Mouse (Mus musculus) MEL (cell line): ENCODE measurements around the gene Usp38. TPM values are rescaled to one million over a fixed set of nuclear protein-coding genes. Genes with fewer than 3 reads are reported as not detected.

Experiments used
- DNase-seq: peaks from one replicate; pipeline ENCODE4 v3.0.0; 2011; ENCODE audit warnings: low read depth, low spot score
- H3K27ac ChIP-seq: 2 replicates; pipeline ENCODE4 v1.5.1; 2012; ENCODE audit warnings: low read depth, mild to moderate bottlenecking, control low read depth, low read length, moderate library complexity; ENCODE audit not compliant: control insufficient read depth
- H3K27me3 ChIP-seq, 2 experiments: fragments of 150-350 bp in 1 of 2; sonication (generic) in 1 of 2; 2 replicates each; pipeline ENCODE4 v1.6.1; 2012; ENCODE audit warnings: low read length in 2 of 2, mild to moderate bottlenecking in 2 of 2, improper control_type of control experiment in 1 of 2, moderate library complexity in 1 of 2; ENCODE audit not compliant: insufficient read depth in 2 of 2, control insufficient read depth in 1 of 2
- H3K36me3 ChIP-seq, 2 experiments: 2 replicates each; pipeline ENCODE4 v1.6.1; 2012 to 2014; ENCODE audit warnings: low read length in 2 of 2, improper control_type of control experiment in 1 of 2, inconsistent platforms in 1 of 2, mild to moderate bottlenecking in 1 of 2; ENCODE audit not compliant: insufficient read depth in 2 of 2, control insufficient read depth in 1 of 2
- H3K4me1 ChIP-seq, 2 experiments: fragments of 150-350 bp in 1 of 2; sonication (generic) in 1 of 2; 2 replicates each; pipeline ENCODE4 v1.6.1; 2012; ENCODE audit warnings: low read length in 2 of 2, improper control_type of control experiment in 1 of 2, mild to moderate bottlenecking in 1 of 2; ENCODE audit not compliant: insufficient read depth in 2 of 2, control insufficient read depth in 1 of 2
- H3K4me3 ChIP-seq, 2 experiments: fragments of 150-350 bp in 1 of 2; sonication (generic) in 1 of 2; 2 replicates each; pipeline ENCODE4 v1.5.1; 2012; ENCODE audit warnings: low read depth in 2 of 2, low read length in 2 of 2, mild to moderate bottlenecking in 2 of 2, moderate library complexity in 2 of 2, control low read depth in 1 of 2, improper control_type of control experiment in 1 of 2; ENCODE audit not compliant: control insufficient read depth in 1 of 2, insufficient read depth in 1 of 2
- H3K79me2 ChIP-seq: 2 replicates; pipeline ENCODE4 v1.6.1; 2012; ENCODE audit warnings: mild to moderate bottlenecking, low read length, moderate library complexity; ENCODE audit not compliant: control insufficient read depth, poor library complexity, insufficient read depth
- H3K9ac ChIP-seq: 2 replicates; pipeline ENCODE4 v1.6.1; 2012; ENCODE audit warnings: low read depth, mild to moderate bottlenecking, control low read depth, low read length, moderate library complexity; ENCODE audit not compliant: control insufficient read depth, poor library complexity, severe bottlenecking
- H3K9me3 ChIP-seq: fragments of 150-350 bp; sonication (generic); replicated peaks from 2 replicates; pipeline ENCODE4 v1.6.1; 2012; ENCODE audit warnings: mild to moderate bottlenecking, low read length, improper control_type of control experiment, moderate library complexity; ENCODE audit not compliant: insufficient read depth
- BHLHE40 ChIP-seq: IDR thresholded peaks from 2 replicates; pipeline ENCODE4 v1.6.1; 2012; ENCODE audit warnings: low read depth, mild to moderate bottlenecking, inconsistent platforms, low read length, improper control_type of control experiment, borderline replicate concordance
- CHD1 ChIP-seq: IDR thresholded peaks from 2 replicates; pipeline ENCODE4 v1.6.1; 2012; ENCODE audit warnings: low read depth, mild to moderate bottlenecking, inconsistent platforms, low read length, improper control_type of control experiment
- CTCF ChIP-seq, 3 experiments: IDR thresholded peaks in 2 of 3; conservative IDR thresholded peaks in 1 of 3; 2 replicates each; pipeline ENCODE4 v1.5.1; 2011 to 2012; ENCODE audit warnings: low read length in 3 of 3, low read depth in 2 of 3, mild to moderate bottlenecking in 2 of 3, improper control_type of control experiment in 1 of 3, inconsistent platforms in 1 of 3, mixed read lengths in 1 of 3, moderate library complexity in 1 of 3; ENCODE audit not compliant: control insufficient read depth in 1 of 3, insufficient read depth in 1 of 3, poor library complexity in 1 of 3, severe bottlenecking in 1 of 3
- ELF1 ChIP-seq: IDR thresholded peaks from 2 replicates; pipeline ENCODE4 v1.6.1; 2014; ENCODE audit warnings: low read depth, mild to moderate bottlenecking, inconsistent platforms, low read length, improper control_type of control experiment, moderate library complexity
- EP300 ChIP-seq, 2 experiments: IDR thresholded peaks; 2 replicates each; pipeline ENCODE4 v1.6.1; 2011; ENCODE audit warnings: improper control_type of control experiment in 2 of 2, low read length in 2 of 2, low read depth in 1 of 2, mild to moderate bottlenecking in 1 of 2
- GATA1 ChIP-seq: IDR thresholded peaks from 2 replicates; pipeline ENCODE4 v1.6.1; 2011; ENCODE audit warnings: low read depth, low read length, improper control_type of control experiment
- HCFC1 ChIP-seq: IDR thresholded peaks from 2 replicates; pipeline ENCODE4 v1.6.1; 2012; ENCODE audit warnings: low read depth, mild to moderate bottlenecking, inconsistent platforms, low read length, improper control_type of control experiment, moderate library complexity
- MAX ChIP-seq: IDR thresholded peaks from 2 replicates; pipeline ENCODE4 v1.6.1; 2011; ENCODE audit warnings: low read length, improper control_type of control experiment
- MAZ ChIP-seq: IDR thresholded peaks from 2 replicates; pipeline ENCODE4 v1.6.1; 2012; ENCODE audit warnings: low read depth, mild to moderate bottlenecking, inconsistent platforms, low read length, improper control_type of control experiment
- MEF2A ChIP-seq: IDR thresholded peaks from 2 replicates; pipeline ENCODE4 v1.6.1; 2014; ENCODE audit warnings: low read depth, mild to moderate bottlenecking, inconsistent platforms, low read length, improper control_type of control experiment; ENCODE audit not compliant: poor library complexity, insufficient replicate concordance, severe bottlenecking; ENCODE audit errors: extremely low read depth
- MYC ChIP-seq: IDR thresholded peaks from 2 replicates; pipeline ENCODE4 v1.6.1; 2011; ENCODE audit warnings: low read depth, mild to moderate bottlenecking, low read length, improper control_type of control experiment, moderate library complexity
- NELFE ChIP-seq: IDR thresholded peaks from 2 replicates; pipeline ENCODE4 v1.6.1; 2011; ENCODE audit warnings: low read depth, low read length, improper control_type of control experiment
- NRF1 ChIP-seq: IDR thresholded peaks from 2 replicates; pipeline ENCODE4 v1.6.1; 2014; ENCODE audit warnings: low read depth, mild to moderate bottlenecking, inconsistent platforms, low read length, improper control_type of control experiment, moderate library complexity; ENCODE audit not compliant: poor library complexity, insufficient read depth, severe bottlenecking
- POLR2A ChIP-seq, 2 experiments: IDR thresholded peaks; 2 replicates each; pipeline ENCODE4 v1.6.1; 2011 to 2012; ENCODE audit warnings: low read length in 2 of 2, mild to moderate bottlenecking in 2 of 2, control low read depth in 1 of 2, improper control_type of control experiment in 1 of 2, low read depth in 1 of 2, moderate library complexity in 1 of 2; ENCODE audit not compliant: control insufficient read depth in 1 of 2, insufficient read depth in 1 of 2, poor library complexity in 1 of 2
- RAD21 ChIP-seq: IDR thresholded peaks from 2 replicates; pipeline ENCODE4 v1.6.1; 2011; ENCODE audit warnings: mild to moderate bottlenecking, low read depth, low read length, improper control_type of control experiment
- TBP ChIP-seq: IDR thresholded peaks from 2 replicates; pipeline ENCODE4 v1.8.0; 2011; ENCODE audit warnings: low read depth, low read length, improper control_type of control experiment
- USF1 ChIP-seq: IDR thresholded peaks from 2 replicates; pipeline ENCODE4 v1.6.1; 2014; ENCODE audit warnings: low read depth, mild to moderate bottlenecking, inconsistent platforms, low read length, improper control_type of control experiment, moderate library complexity
- ZC3H11A ChIP-seq: IDR thresholded peaks from 2 replicates; pipeline ENCODE4 v1.6.1; 2012; ENCODE audit warnings: low read depth, mild to moderate bottlenecking, inconsistent platforms, low read length, improper control_type of control experiment
- ZMIZ1 ChIP-seq: IDR thresholded peaks from 2 replicates; pipeline ENCODE4 v1.6.1; 2012; ENCODE audit warnings: low read depth, mild to moderate bottlenecking, inconsistent platforms, low read length, improper control_type of control experiment, moderate library complexity
- ZNF384 ChIP-seq: IDR thresholded peaks from 2 replicates; pipeline ENCODE4 v1.6.1; 2012; ENCODE audit warnings: low read depth, mild to moderate bottlenecking, inconsistent platforms, low read length, improper control_type of control experiment
- polyA plus RNA-seq, 2 experiments: library from polyadenylated mRNA; stranded (reverse) in 1 of 2; unstranded in 1 of 2; fragments of >175 nt in 1 of 2; fragments of >200 nt in 1 of 2; gene quantifications; 2 replicates each; pipeline versions ENCODE4 v1.2.1 to v1.2.4; 2012; ENCODE audit warnings: low replicate concordance in 2 of 2, low read depth in 1 of 2; ENCODE audit not compliant: insufficient read length in 2 of 2, insufficient read depth in 1 of 2, missing spikeins in 1 of 2
- total RNA-seq: library from RNA; depleted of rRNA; stranded (reverse); fragments of 300-350 nt; gene quantifications from 2 replicates; pipeline ENCODE4 v1.2.3, GENCODE M21; 2012

Usp38 gene
- total and polyA plus RNA-seq, 3 experiments: 22.6 to 32.3 TPM; not detected in 1

- TF ChIP-seq MEF2A (no peak), ZC3H11A (no peak), BHLHE40 (no peak), NRF1 (no peak), MAX (no peak), USF1 (no peak), ELF1 (no peak), RAD21 (no peak)
- Histone ChIP-seq H3K9ac (no peak overlapping the region), H3K9me3 (no peaks in the 10 kb centered on the region), H3K36me3 (peaks cover 0 to 14% of the 10 kb centered on the region in 2 experiments; a peak in 2 of 4 replicates), H3K27ac (no peak overlapping the region), H3K79me2 (no peaks in the 10 kb centered on the region), H3K4me3 (no peak overlapping the region), H3K4me1 (peaks cover 4 to 14% of the 10 kb centered on the region in 2 experiments), H3K27me3 (no peaks in the 10 kb centered on the region)
- DNase-seq: no peak
Observed at GRCm38 (mm10) chr8:80952973-80953372, 61.8 kb downstream of the Usp38 start.

- H3K9me3 ChIP-seq: no peaks in the 10 kb centered on the region
- no peak overlapping the region for H3K9ac ChIP-seq
- no peaks in the 10 kb centered on the region for H3K79me2 ChIP-seq
- no peak for TF ChIP-seq USF1
- no peak for TF ChIP-seq TBP
- no peak for TF ChIP-seq NELFE
- TF ChIP-seq MAZ: no peak
- no peak for TF ChIP-seq MEF2A
- TF ChIP-seq CHD1: no peak
- TF ChIP-seq GATA1: no peak
- no peak for TF ChIP-seq ZC3H11A
- no peak for TF ChIP-seq RAD21
- TF ChIP-seq HCFC1: no peak
- TF ChIP-seq POLR2A (IDR thresholded peaks at IDR 0.05; ENCODE audit: control insufficient read depth in 1 of 2, insufficient read depth in 1 of 2, low read depth in 1 of 2, low read length in 2 of 2, poor library complexity in 1 of 2): no peak
- TF ChIP-seq CTCF (IDR thresholded peaks at IDR 0.05 in 2 of 3, conservative IDR thresholded peaks at IDR 0.05 in 1 of 3; ENCODE audit: control insufficient read depth in 1 of 3, insufficient read depth in 1 of 3, low read depth in 2 of 3, low read length in 3 of 3, poor library complexity in 1 of 3, severe bottlenecking in 1 of 3): no peak
- no peak for TF ChIP-seq ZNF384
- TF ChIP-seq MYC: no peak
- no peak for TF ChIP-seq EP300 (IDR thresholded peaks at IDR 0.05; ENCODE audit: low read depth in 1 of 2, low read length in 2 of 2)
- no peak for TF ChIP-seq ZMIZ1
- H3K4me3 ChIP-seq: no peak overlapping the region
- DNase-seq: peak; percentile 37
- no peak overlapping the region for H3K27ac ChIP-seq
- peaks cover 4 to 14% of the 10 kb centered on the region in 2 experiments for H3K4me1 ChIP-seq
- no peaks in the 10 kb centered on the region for H3K27me3 ChIP-seq
- H3K36me3 ChIP-seq: peaks cover 0 to 14% of the 10 kb centered on the region in 2 experiments; a peak in 2 of 4 replicates
Observed at GRCm38 (mm10) chr8:80952235-80952915, 62.4 kb downstream of the Usp38 start.
